Mouse (Mus musculus): ENCODE data around the gene Pdp2. TPM values are rescaled to one million over a fixed set of nuclear protein-coding genes. Genes with fewer than 3 reads are reported as not detected.
A peak's percentile ranks its signal among the peaks of the same experiment; 100 is the strongest.

Gene Pdp2
- 18.2 and 18.4 TPM in 2 replicates for polyA plus RNA-seq (2015; fragmentation: Nextera tagmentation; extraction: Ambion mirVana)

DNA sequence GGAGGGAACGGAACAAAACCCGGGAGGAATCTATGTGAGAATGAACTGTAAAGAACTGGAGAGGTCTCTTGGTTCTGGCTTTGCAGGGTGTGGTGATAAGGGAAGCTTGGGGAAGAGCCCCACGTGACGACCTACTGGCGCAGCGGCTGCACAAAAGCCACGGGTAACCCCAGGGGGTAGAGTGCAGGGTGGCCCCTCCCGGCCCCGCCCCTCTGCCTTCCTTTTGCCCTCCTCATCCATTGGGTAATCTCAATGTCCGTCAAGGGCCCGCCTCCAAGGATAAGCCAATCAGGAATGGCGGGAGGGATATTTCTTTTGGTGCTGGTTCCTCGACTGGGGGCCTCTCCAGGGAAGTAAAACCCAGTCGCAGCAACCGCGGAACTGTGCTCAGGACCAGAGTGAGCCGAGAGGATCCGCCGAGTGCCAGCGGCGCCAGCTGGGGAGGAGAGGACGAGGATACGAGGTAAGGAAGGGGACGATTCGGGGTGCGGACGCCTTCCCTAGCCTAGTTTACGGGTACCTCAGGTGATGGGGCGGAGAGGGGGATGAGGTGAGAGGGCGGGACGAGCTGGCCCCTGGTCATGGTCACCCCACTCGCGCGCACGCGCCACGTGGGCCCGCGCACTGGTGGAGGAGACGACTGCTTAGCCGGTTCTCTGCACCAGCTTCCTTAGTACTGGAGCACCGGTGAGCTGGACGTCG is at the start of gene Pdp2:
Gene Pdp2, plus strand, starts transcription at position 319 of the 702 bp plus-strand sequence.
- Histone ChIP-seq H3K27me3 (replicated peaks; ENCODE audit: control insufficient read depth, insufficient read depth, low read length) (no peaks in the 10 kb centered on the region), H3K9ac (ENCODE audit: low read depth, low read length) (peak within 1 kb of the TSS; percentile 76), H3K27ac (ENCODE audit: low read length) (peak within 1 kb of the TSS; percentile 91), H3K9me3 (ENCODE audit: control insufficient read depth, low read length) (no peaks in the 10 kb centered on the region), H3K4me2 (ENCODE audit: low read depth, low read length) (peak within 1 kb of the TSS; percentile 86), H3K36me3 (ENCODE audit: control insufficient read depth, insufficient read depth, low read length) (peaks cover 11% of the 10 kb centered on the region), H3K4me3 (ENCODE audit: low read length) (peak within 1 kb of the TSS; percentile 73), H3K4me1 (ENCODE audit: control insufficient read depth, insufficient read depth, low read length) (peaks cover 12% of the 10 kb centered on the region)
- WGBS, result under 1% methylated on average over 44 of the region's 44 CpGs
- ATAC-seq, result peak; percentile 99

DNA sequence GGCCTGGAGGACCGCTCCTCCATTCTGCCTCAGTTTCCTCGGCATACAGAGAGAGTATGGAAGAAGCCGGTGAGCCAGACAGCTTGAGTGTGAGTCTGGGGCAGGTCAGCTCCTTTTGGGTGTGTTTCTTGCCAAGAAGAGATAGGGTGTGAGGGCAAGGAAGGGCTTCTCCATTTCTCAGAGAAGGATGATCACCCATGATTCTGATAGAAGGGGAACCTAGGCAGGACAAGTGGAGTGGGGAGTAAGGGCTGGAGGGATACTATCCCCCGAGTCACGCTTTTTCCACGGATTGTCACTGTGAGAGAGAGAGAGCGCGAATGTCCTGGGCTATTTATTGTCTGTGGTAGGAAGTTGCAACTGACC is 49.8 kb upstream of the Pdp2 start:
- Histone ChIP-seq H3K4me1 (ENCODE audit: control insufficient read depth, insufficient read depth, low read length) (peaks cover 9% of the 10 kb centered on the region; the same call in 1 of the 2 replicates), H3K36me3 (ENCODE audit: control insufficient read depth, insufficient read depth, low read length) (no peaks in the 10 kb centered on the region), H3K4me3 (ENCODE audit: low read length) (peak overlapping the region; percentile 58), H3K27ac (ENCODE audit: low read length) (no peak overlapping the region), H3K9me3 (ENCODE audit: control insufficient read depth, low read length) (no peaks in the 10 kb centered on the region), H3K27me3 (replicated peaks; ENCODE audit: control insufficient read depth, insufficient read depth, low read length) (peaks cover 48% of the 10 kb centered on the region), H3K4me2 (ENCODE audit: low read depth, low read length) (peak overlapping the region; percentile 99), H3K9ac (ENCODE audit: low read depth, low read length) (peak overlapping the region; percentile 61; the same call in 1 of the 2 replicates)
- no peak for ATAC-seq
- 12% methylated on average over 8 of the region's 8 CpGs for WGBS

DNA sequence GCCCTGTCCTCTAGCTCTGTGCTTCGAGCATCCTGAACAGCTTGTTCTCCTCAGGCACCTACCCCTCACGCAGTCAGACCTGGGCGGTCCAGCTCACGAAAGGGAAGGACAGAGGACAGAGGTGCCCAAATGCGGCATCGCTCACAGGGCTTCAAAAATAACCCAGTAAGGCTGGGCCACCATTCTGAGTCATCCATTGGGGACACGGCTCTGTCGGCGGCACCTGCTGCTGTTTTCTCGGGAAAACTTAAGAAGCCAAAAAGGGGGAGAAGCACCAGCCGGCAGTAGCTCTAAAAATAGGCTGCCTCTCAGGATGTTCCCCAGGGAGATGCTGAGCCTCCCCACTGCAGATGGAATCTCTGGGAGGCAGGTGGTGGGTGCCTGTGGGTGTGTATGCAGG is 49.1 kb upstream of the Pdp2 start:
- H3K9me3 ChIP-seq (ENCODE audit: control insufficient read depth, low read length), result no peaks in the 10 kb centered on the region
- no peaks in the 10 kb centered on the region for H3K36me3 ChIP-seq (ENCODE audit: control insufficient read depth, insufficient read depth, low read length)
- no peak for ATAC-seq
- 17% methylated on average over 11 of the region's 11 CpGs for WGBS
- no peak overlapping the region for H3K4me3 ChIP-seq (ENCODE audit: low read length)
- H3K27me3 ChIP-seq (replicated peaks; ENCODE audit: control insufficient read depth, insufficient read depth, low read length), result peaks cover 48% of the 10 kb centered on the region
- H3K9ac ChIP-seq (ENCODE audit: low read depth, low read length), result no peak overlapping the region
- peaks cover 9% of the 10 kb centered on the region; the same call in 1 of the 2 replicates for H3K4me1 ChIP-seq (ENCODE audit: control insufficient read depth, insufficient read depth, low read length)
- H3K4me2 ChIP-seq (ENCODE audit: low read depth, low read length), result no peak overlapping the region
- H3K27ac ChIP-seq (ENCODE audit: low read length), result no peak overlapping the region

GRCm38 (mm10) chr8:104543440-104544045 is 47.7 kb upstream of the Pdp2 start:
- no peak overlapping the region for H3K4me2 ChIP-seq (ENCODE audit: low read depth, low read length)
- no peaks in the 10 kb centered on the region for H3K9me3 ChIP-seq (ENCODE audit: control insufficient read depth, low read length)
- no peak overlapping the region for H3K4me3 ChIP-seq (ENCODE audit: low read length)
- H3K27me3 ChIP-seq (replicated peaks; ENCODE audit: control insufficient read depth, insufficient read depth, low read length), result peaks cover 48% of the 10 kb centered on the region
- no peak overlapping the region for H3K27ac ChIP-seq (ENCODE audit: low read length)
- no peaks in the 10 kb centered on the region for H3K36me3 ChIP-seq (ENCODE audit: control insufficient read depth, insufficient read depth, low read length)
- H3K9ac ChIP-seq (ENCODE audit: low read depth, low read length), result no peak overlapping the region
- peaks cover 9% of the 10 kb centered on the region; the same call in 1 of the 2 replicates for H3K4me1 ChIP-seq (ENCODE audit: control insufficient read depth, insufficient read depth, low read length)
- no peak for ATAC-seq
- WGBS, result 82% methylated on average over 8 of the region's 8 CpGs

DNA sequence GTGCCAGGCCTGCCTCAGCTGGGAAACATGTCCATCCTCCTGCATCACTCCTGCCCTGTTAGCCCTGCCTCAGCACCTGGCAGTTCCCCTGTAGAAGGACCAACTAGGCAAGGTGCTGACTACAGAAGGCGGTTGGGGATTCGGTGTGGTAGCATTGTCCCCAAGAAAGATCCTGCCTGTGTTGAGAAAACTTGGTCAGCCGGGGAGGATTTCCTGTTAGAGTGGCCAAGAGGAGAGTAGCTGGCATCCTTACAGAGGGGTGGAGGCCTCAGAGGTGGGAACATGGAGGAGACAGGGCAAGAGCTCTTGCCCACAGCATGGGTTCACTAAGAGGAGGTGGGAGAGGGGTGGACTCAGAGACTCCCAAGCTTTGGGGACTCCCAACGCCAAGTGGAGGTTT is 36.1 kb upstream of the Pdp2 start:
- Histone ChIP-seq H3K9ac (ENCODE audit: low read depth, low read length) (no peak overlapping the region), H3K27ac (ENCODE audit: low read length) (no peak overlapping the region), H3K4me1 (ENCODE audit: control insufficient read depth, insufficient read depth, low read length) (no peaks in the 10 kb centered on the region), H3K4me2 (ENCODE audit: low read depth, low read length) (no peak overlapping the region), H3K36me3 (ENCODE audit: control insufficient read depth, insufficient read depth, low read length) (no peaks in the 10 kb centered on the region), H3K4me3 (ENCODE audit: low read length) (no peak overlapping the region), H3K27me3 (replicated peaks; ENCODE audit: control insufficient read depth, insufficient read depth, low read length) (no peaks in the 10 kb centered on the region), H3K9me3 (ENCODE audit: control insufficient read depth, low read length) (no peaks in the 10 kb centered on the region)
- WGBS, result 83% methylated on average over 4 of the region's 4 CpGs
- ATAC-seq, result no peak

- no peak overlapping the region for H3K27ac ChIP-seq (ENCODE audit: low read length)
- H3K4me2 ChIP-seq (ENCODE audit: low read depth, low read length), result no peak overlapping the region
- no peaks in the 10 kb centered on the region for H3K27me3 ChIP-seq (replicated peaks; ENCODE audit: control insufficient read depth, insufficient read depth, low read length)
- ATAC-seq, result no peak
- H3K36me3 ChIP-seq (ENCODE audit: control insufficient read depth, insufficient read depth, low read length), result no peaks in the 10 kb centered on the region
- no peak overlapping the region for H3K9ac ChIP-seq (ENCODE audit: low read depth, low read length)
- H3K4me3 ChIP-seq (ENCODE audit: low read length), result no peak overlapping the region
- WGBS, result 51% methylated on average over 7 of the region's 7 CpGs
- no peaks in the 10 kb centered on the region for H3K9me3 ChIP-seq (ENCODE audit: control insufficient read depth, low read length)
- no peaks in the 10 kb centered on the region for H3K4me1 ChIP-seq (ENCODE audit: control insufficient read depth, insufficient read depth, low read length)
Measured at GRCm38 (mm10) chr8:104557226-104557625, 34.0 kb upstream of the Pdp2 start.

GRCm38 (mm10) chr8:104560731-104561130 is 30.5 kb upstream of the Pdp2 start:
- Histone ChIP-seq H3K9me3 (ENCODE audit: control insufficient read depth, low read length) (no peaks in the 10 kb centered on the region), H3K27ac (ENCODE audit: low read length) (no peak overlapping the region), H3K27me3 (replicated peaks; ENCODE audit: control insufficient read depth, insufficient read depth, low read length) (no peaks in the 10 kb centered on the region), H3K36me3 (ENCODE audit: control insufficient read depth, insufficient read depth, low read length) (no peaks in the 10 kb centered on the region), H3K4me2 (ENCODE audit: low read depth, low read length) (no peak overlapping the region), H3K9ac (ENCODE audit: low read depth, low read length) (no peak overlapping the region), H3K4me3 (ENCODE audit: low read length) (no peak overlapping the region), H3K4me1 (ENCODE audit: control insufficient read depth, insufficient read depth, low read length) (no peaks in the 10 kb centered on the region)
- no peak for ATAC-seq

DNA sequence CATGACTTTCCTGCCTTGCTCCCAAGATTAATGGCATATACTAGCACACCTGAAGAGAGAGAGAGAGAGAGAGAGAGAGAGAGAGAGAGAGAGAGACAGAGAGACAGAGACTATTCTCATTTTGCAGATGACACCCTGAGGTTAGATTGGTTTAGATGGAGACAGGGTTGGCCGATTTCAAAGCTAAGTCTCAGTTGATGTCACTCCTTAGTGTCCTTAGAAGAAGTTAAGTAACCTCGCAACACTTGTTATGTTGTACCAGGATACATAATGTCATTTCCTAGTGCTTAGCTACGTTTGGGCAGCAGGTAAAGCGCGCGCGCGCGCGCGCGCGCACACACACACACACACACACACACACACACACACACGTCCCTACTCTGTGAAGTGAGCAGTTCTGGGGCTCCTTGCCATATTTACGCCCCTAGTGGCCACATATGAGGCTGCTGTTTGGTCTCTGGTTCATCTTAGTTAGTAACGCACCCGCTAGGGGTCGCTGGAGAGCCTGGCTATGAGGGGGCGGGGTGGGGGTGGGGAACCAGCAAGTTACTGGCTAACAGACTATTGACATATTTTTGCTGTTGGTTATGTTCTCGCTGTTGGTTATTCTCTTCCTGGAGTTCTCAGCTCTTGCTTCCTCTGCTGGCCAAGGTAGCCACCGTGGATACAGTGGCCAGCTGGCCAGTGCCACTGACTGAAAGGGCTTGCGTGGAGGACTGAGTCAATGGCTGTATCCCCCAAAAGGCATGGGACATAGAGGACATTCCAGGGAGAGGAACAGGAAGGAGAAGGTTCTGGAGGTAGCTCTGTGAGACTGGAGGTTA is 26.4 kb upstream of the Pdp2 start:
- Histone ChIP-seq H3K4me1 (ENCODE audit: control insufficient read depth, insufficient read depth, low read length) (no peaks in the 10 kb centered on the region), H3K27ac (ENCODE audit: low read length) (no peak overlapping the region), H3K9ac (ENCODE audit: low read depth, low read length) (no peak overlapping the region; the same call in 1 of the 2 replicates), H3K9me3 (ENCODE audit: control insufficient read depth, low read length) (no peaks in the 10 kb centered on the region), H3K4me3 (ENCODE audit: low read length) (no peak overlapping the region), H3K36me3 (ENCODE audit: control insufficient read depth, insufficient read depth, low read length) (no peaks in the 10 kb centered on the region), H3K27me3 (replicated peaks; ENCODE audit: control insufficient read depth, insufficient read depth, low read length) (no peaks in the 10 kb centered on the region), H3K4me2 (ENCODE audit: low read depth, low read length) (no peak overlapping the region)
- ATAC-seq, result peak; percentile 93
- 16% methylated on average over 22 of the region's 22 CpGs for WGBS

GRCm38 (mm10) chr8:104565457-104565798 is 25.8 kb upstream of the Pdp2 start:
- H3K36me3 ChIP-seq (ENCODE audit: control insufficient read depth, insufficient read depth, low read length), result no peaks in the 10 kb centered on the region
- ATAC-seq, result peak; percentile 13
- H3K27ac ChIP-seq (ENCODE audit: low read length), result no peak overlapping the region
- no peaks in the 10 kb centered on the region for H3K4me1 ChIP-seq (ENCODE audit: control insufficient read depth, insufficient read depth, low read length)
- no peak overlapping the region for H3K9ac ChIP-seq (ENCODE audit: low read depth, low read length)
- no peak overlapping the region for H3K4me2 ChIP-seq (ENCODE audit: low read depth, low read length)
- 96% methylated on average over 5 of the region's 5 CpGs for WGBS
- no peaks in the 10 kb centered on the region for H3K9me3 ChIP-seq (ENCODE audit: control insufficient read depth, low read length)
- no peaks in the 10 kb centered on the region for H3K27me3 ChIP-seq (replicated peaks; ENCODE audit: control insufficient read depth, insufficient read depth, low read length)
- H3K4me3 ChIP-seq (ENCODE audit: low read length), result no peak overlapping the region
